Mouse (Mus musculus) cerebral cortex, adult 2 months (tissue): ENCODE measurements around the gene Vash2.

Source experiments
- WGBS: fragments of 180-500 bp; shearing (Covaris S2); methylation state at CpG from one replicate; pipeline ENCODE4 v1.1.7; 2018; 5-methylcytosine and 5-hydroxymethylcytosine counted together

Gene Vash2

DNA sequence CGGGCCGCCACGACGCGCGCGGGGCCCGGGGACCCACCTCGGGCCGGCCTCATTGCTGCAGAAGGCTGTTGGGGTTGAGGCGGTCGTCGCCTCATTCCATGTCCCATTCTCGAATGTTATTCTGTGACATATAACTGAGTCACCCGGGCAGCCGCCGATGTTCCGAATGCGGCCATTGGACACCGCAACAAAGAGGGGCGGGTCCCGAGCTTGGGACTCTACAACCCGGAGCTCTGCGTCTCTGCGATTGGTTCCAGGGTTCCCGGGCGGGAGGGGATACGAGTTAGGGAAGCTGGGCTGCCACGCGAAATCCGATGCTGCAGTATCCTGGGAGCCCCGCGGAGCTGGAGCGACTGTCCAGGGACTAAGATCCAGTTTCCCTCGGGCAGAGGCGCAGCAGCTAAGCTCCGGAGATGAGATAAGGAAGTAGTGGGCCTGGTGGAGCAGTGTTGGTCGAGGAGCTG lies at the start of gene Vash2:
Vash2 (minus strand) TSS at position 197 of the 464 bp plus-strand sequence.
- under 1% methylated on average over 38 of the region's 38 CpGs for WGBS

DNA sequence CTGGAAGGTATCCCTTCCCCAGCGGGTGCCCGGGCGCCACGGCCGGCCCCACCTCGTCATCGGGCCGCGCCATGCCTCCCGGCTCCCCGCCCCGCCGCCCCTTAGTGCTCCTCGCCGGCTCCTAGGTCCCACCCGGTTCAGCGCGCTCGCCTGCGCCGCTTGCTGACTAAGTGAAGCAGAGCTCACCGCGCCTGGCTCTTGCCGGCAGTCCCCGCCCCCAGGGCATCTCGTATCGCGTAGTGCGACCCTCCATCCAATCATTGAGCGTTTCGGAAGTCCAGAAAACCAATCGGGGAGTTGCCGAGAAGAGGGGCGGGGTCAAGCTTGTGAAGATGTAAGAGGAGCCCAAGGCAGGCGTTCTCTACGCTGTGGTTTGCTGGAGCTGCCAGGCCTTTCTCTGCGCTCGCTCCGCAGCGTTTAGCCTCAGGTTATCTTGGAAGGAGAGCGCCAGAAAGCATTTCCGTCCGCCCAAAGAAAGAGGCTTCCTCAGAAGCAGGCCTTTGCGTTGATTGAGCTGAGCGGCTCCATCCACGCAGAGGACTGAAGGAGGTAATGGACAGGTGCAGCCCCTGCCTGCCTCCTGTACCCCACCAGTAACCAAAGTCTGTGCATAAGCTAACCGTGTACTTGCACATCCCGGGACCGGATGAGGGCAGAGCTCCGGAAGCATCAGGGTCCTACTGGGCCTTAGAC lies 47.1 kb upstream of the Vash2 start, which contains the start of gene Flvcr1:
Flvcr1 (minus strand) TSS at position 138 of the 693 bp plus-strand sequence.
- 1% methylated on average over 50 of the region's 50 CpGs for WGBS

DNA sequence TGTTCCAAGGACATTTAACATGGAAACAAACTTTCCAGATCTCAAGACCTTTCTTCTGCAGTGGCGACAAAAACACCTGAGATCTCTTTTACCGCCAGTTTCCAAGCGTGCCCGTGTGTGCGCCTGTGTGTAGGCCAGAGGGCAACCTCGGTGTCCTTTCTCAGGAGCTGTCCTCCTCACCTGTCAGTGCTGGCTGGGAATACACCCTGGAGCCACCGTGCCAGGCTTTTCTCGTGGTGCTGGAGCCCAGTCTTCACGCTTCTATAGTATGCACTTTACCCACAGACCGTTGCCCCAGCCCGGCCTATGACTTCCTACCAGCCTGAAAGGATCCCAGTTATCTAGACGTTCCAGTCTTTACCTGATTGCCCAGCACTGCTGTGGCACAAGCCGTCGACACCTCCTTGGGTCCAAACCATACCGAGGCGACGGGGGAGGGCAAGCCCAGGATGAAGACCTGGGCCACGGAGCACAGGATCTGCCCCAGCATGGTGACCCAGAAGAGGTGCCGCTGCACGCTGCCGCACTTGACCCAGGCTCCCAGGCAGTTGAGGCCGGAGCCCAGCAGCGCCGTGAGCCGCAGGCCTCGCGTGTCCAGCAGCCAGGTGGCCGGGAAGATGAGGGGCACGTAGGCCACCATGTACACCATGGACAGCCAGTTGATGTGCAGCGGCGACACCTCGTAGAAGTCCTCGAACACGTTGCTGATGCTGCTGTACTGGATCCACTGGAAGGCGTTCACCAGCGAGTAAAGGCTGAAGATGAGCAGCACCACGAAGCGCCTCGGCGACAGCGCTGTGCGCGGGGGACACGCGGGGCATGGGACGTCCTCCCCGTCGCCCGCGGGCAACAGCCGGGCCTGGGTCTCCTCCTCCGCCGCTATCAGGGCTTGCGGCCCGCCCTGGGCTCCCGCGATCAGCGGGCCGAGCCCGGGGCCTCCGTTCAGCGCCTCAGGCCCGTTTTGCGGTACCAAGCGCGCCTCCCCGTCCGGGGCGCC lies 46.2 kb upstream of the Vash2 start:
- 2% methylated on average over 68 of the region's 69 CpGs for WGBS

DNA sequence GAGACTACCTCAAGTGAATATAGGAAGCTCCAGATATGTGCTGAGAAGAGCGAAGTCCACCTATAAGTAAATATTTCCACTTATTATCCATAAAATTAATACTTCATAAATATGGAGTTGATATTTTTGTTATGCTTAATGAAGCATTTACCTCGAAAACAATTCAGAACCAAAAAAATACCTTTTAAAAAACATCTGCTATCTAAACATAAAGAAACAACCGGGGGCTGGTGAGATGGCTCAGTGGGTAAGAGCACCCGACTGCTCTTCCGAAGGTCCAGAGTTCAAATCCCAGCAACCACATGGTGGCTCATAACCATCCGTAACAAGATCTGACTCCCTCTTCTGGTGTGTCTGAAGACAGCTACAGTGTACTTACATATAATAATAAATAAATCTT lies 44.7 kb upstream of the Vash2 start:
- WGBS = 90% methylated on average over 6 of the region's 6 CpGs

DNA sequence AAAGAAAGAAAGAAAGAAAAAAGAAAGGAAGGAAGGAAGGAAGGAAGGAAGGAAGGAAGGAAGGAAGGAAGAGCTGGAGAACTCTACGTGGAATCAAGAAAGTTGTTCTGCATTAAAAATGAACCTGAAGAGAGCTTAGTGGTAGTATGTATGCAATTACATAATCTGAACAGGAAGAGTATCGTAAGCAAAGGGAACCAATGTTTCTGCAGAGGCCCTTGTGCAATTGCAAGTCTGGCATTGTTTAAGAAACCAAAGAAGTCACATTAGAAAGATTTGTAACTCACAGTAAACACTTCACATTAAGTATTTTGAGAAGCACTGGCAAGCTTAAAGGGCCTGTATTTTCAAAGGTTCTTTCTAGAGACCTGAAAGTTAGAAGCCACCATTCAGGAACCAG lies 44.0 kb upstream of the Vash2 start:
- 67% methylated on average over 2 of the region's 2 CpGs for WGBS

DNA sequence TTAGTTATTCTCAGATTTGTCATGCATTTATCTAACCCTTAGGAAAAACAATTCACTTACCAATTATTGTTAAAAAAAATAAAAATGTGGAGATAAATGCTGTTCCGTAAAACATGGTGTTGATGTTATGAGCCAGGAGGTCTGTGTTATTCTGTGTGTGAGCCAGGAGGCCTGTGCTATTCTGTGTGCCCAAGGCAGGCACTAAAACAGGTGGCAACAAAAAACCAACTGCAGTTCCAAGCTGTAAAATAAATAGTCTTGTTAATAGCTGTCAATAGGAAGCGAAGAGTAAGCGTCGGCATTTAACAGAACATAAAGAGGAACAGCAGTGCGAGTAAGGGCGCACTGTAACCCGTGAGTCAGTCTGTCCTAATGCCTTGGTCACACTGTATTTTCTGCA lies 41.9 kb upstream of the Vash2 start:
- WGBS = 83% methylated on average over 7 of the region's 7 CpGs

DNA sequence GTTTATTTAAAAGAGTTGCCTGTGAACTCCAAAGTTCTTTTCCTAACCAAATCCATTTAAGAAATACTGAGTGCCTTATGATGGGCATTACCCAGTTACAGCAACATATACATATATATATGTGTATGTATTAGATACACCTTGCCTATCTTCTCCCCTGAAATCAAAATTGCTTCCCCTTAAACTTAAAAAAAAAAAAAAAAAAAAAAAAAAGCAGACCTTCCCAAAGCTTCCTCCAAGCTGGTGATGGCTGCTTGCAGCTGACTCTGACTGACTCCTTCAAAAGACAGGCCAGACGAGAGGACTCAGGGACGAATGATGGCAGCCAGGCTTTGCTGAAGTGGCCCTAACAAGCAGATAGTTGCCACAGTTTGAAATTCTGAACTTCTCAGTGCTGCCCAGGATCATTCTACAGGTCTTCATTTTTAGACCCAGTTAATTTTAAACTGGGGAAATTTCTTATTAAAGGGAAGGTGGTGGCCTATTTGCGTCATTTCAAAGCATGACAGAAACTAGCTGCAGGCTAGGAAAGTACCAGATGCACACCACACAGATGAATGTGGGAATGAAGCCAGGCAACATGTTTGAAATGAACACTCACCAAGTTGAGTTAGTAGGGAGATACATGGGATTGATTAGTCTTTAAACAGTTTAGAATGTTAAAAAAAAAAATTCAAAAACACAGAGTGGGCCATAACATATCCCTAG lies 41.3 kb upstream of the Vash2 start:
- 63% methylated on average over 3 of the region's 3 CpGs for WGBS

DNA sequence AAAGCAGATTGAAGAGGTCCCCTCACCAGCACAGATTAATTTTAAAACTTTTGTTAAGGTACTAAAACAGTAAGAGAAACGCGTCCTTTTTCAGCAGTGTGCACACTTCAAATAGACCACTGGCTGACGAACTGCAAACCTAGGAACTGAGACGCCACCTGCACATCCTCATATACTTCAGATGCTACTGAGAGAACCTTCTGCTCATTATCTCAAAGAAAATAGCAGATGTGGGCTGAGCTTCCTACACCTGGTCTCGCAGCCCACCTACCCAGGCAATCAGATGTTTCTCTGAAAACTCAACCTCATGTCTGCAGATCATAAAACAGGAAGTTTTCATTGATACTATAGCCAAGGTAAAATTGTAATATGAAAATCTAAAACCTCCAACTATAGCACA lies 40.7 kb upstream of the Vash2 start:
- 80% methylated on average over 5 of the region's 5 CpGs for WGBS

DNA sequence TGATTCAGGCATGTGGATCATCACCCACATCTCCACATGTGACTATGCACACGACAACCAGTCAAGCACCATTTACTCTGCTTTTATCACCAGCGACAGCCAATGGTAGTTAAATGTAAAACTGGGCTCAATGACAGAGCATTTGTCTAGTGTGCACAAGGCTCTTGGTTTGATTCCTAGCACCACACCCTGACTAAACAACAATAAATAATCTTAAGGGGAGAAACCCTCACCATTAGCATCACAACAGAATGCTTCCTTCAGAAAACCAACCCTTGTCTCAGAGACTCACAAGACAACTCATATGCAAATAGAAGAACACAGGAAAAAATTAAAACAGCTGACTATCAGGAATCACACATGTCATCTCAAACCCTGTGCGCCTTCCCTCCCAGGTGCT lies 35.2 kb upstream of the Vash2 start:
- 94% methylated on average over 3 of the region's 3 CpGs for WGBS

DNA sequence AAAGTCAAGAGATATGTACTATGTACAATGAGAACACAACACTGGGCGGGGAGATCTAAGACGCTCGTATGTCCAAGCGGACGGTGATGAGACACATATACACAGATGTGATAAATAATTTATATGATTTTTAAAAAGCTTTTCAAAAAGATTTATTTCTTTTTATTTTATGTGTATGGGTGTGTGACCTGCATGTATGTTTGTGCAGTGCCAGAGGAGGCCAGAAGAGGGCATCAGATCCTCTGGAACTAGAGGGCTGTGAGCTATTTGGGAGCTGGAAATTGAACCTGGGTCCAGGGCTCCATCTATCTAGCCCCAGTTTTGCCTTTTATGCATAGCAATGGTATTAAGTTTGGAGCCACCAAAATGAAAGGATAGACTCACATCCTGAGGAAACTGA lies 29.6 kb upstream of the Vash2 start:
- WGBS = 98% methylated on average over 5 of the region's 5 CpGs

DNA sequence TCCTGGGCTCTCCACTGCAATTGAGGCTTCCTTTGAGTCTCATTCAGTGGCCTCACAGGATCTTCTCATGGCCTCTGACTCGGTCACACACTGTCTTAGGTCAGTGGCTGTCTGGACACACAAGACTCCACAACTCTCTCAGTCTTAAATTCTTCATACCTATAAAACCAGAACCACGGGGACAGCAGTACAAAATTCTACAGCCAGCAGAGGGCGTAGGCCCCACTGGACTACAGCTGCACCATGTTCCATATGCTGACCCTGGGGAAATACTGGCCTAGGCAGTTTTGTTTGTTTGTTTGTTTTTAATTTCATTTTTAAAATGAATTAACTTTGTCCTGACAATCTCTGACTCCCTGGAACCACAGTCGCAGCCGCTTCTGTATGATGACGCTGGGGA lies 23.1 kb upstream of the Vash2 start:
- 71% methylated on average over 6 of the region's 6 CpGs for WGBS

DNA sequence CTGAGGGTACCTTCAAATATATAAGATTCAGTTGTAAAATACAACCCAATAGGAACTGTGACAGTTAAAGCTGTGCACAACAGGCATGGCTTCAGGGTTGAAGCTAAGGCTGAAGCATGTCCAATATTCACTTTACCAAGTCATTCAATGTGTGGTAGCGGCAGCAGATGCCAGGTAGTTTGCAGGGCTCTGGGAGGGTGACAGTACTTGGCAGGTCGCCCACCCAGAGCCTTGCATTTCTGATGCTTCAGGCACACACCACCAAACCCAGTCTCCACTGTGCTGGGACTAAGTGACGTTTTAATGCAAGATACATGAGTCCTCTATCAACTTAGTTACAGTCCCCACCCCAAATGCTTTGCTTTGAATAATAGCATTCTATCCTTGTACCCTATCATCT lies 21.6 kb upstream of the Vash2 start:
- WGBS = 69% methylated on average over 3 of the region's 3 CpGs

DNA sequence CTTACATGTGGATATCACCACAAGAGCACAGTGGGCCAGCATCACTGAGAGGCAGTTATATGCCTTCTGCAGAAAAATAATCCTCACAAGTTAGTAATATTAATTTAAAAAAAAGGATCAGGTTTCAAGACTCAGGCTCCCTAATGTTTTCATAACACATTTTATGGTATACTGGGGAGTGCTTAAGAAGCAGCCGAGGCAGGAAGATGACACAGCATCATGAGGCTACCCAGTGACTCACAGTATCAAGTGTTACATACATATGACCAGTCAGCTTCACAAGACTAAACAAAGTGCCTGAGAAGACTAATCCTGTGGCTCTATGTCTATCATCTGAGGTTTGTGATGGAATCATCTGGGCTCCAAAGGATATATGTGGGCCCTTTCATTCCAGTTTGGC lies 18.9 kb upstream of the Vash2 start:
- WGBS = 84% methylated on average over 1 of the region's 1 CpGs

DNA sequence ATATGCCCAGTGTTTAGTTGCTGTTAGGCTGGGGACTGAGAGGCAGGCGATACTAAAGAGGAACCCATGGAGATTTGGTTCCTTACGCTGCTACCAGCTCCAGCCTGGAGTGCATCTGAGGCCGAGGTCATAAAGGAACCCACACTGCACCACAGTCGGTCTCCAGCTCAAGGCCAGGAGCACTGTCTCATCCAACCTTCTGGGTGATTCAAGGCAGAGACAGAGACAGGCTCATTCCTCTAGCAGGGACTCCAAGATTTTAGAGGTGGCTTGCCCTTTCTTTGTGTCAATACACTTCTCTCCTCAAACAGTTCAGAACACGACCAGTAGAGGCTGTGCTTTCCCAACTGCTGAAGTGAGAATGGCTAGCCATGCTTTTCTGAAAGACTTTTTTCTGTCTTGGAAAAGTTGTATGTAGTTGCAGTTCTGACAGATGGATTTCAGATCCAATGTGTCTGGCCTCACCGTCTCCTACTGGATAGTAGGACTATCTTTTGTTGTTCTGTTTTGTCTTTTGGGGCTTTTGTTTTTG lies 17.3 kb upstream of the Vash2 start:
- WGBS = 63% methylated on average over 6 of the region's 6 CpGs

DNA sequence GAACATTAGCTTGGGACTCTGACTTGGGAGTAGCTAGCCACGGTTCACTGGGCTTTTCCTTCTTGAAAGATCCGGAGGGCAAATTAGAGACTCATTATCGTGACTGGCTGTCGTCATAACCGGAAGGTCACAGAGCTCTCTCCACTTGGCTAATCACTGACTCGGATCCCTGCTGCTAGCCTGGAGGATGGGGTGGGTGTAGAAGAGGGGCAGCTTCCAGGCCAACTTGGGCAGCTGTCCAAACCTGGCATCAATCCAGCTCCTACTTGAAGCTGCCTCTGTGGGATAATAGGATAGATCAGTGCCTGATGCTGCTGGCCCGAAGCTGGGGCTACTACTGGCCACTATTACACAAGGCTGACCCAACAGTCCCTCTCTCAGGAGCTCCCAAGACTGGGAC lies 16.5 kb upstream of the Vash2 start:
- 45% methylated on average over 7 of the region's 7 CpGs for WGBS

DNA sequence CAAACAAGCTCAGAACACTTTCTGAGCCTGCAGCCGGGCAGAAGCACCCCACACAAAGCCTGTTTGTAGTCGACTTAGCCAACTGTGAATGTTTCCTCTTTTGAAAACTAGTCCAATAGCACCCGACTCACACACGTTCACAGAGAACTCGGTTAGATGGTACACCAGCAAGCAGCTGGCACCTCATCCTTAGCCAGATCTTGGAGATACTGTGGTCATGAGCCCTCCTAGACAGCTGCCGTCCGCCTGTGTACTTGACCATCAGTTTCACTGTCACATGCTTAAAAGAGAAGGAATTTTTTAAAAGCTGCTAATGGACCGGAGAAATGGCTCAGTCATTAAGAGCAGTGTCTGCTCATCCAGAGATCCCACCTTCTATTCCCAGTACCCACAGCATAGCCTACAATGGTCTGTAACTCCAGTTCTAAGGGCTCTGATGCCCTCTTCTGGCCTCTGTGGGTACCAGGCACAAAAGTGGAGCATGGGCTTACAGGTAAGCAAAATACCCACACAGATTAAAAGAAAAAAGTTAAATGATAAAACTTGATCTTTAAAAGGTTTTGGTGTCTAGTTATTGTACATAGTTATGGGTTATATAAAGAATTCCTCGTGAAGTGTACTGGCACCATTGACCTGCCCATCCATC lies 10.5 kb upstream of the Vash2 start:
- 56% methylated on average over 9 of the region's 9 CpGs for WGBS

DNA sequence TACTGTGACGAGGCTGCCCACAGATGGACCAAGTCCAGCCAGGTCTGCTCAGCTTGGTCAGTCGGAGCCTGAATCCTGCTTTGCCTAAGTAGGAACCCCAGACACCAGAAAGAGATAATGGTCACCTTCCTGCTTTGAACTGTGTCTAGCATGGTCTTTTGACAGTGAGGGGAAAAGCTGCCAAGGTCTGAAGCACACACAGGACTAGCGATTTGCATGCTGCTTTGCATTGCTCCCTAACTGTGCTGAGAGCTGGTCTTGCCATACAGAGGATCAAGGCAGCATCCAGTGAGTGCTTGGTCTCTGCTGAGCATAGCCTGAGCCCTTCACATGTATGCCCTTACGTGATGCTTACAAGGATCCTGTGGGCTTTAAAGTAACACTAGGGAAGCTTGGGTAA lies 2.3 kb upstream of the Vash2 start:
- 84% methylated on average over 4 of the region's 4 CpGs for WGBS

DNA sequence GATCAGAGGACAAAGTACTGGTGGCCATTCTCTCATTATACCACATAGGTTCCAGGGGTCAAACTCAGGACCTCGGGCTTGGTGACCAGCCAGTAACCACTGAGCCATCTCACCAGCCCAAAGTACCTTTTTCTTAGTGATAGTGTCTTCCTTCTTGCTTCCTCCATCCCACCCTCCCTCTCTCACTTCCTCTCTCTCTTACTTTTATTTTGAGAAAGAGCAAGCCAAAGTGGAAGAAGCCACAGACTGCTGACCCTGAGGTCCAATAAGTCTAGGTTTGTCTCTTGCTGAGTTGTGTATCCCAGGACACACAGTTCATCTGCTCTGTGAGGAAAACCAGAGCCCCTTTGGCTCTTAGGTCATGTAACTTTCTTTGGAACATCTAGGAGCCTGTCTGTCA lies 1.4 kb upstream of the Vash2 start:
- WGBS = 86% methylated on average over 1 of the region's 1 CpGs

DNA sequence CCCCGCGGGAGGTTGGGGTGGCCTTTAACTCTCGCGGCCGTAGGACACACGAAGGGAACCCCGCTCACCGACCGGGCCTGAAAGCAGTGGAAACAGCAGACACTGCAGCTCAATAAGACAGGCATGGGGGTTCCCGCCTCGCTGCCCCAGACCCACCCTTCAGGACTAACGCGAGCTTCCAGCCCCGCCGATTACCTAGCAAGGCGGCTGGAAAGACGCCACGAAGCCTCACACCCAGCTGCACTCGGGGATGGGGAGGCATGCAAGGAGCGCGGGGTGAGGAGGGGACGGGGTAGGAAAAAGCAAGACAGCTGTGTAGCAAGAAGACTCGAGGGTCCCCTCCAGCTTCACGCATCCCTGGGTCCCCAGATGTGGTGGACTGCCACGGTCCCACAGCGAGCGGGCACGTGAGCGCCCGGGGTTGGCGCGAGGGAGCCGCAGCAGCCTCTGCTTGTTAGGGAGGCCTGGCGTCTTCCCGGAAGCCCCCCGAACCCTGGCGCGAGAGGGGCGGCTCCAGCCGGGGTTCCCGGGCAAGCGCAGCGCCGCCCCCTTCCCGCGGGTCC lies 504 bp downstream of the Vash2 start:
- 1% methylated on average over 46 of the region's 46 CpGs for WGBS

DNA sequence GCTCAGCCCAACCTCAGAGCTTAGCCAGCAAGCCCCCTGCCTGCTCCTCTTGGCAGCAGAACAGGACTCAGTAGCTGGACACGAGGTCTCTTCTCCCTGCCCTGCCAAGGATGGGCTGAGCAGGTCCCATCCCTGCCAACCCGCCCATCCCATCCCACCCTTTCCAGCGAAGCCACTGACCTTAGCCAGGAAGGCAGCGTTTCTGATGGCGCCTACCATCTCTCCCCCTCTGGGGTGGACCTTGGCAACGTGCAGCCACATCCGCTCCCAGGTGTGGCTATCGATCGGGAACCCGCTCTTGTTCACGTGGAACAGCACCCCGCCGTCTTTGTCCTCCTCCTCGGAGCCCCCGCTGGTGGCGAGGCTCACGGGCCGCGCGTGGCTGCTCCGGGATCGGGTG lies 1.1 kb downstream of the Vash2 start:
- WGBS = 6% methylated on average over 22 of the region's 22 CpGs
